Mouse (Mus musculus) gastrocnemius, postnatal 4 days (tissue): ENCODE data around the gene Dusp14. TPM values are rescaled to one million over a fixed set of nuclear protein-coding genes. Genes with fewer than 3 reads are reported as not detected.
A peak's percentile ranks its signal among the peaks of the same experiment; 100 is the strongest.

Experiments used
- DNase-seq, 2 experiments: peaks; one replicate each; pipeline ENCODE4 v3.0.0; 2021 to 2022; ENCODE audit warnings: low spot score in 2 of 2, mixed read lengths in 2 of 2
- total RNA-seq, 2 experiments: library from RNA; stranded (reverse); gene quantifications; 2 replicates each; pipeline ENCODE4 v1.2.3; 2021

Dusp14 gene
- total RNA-seq, 2 experiments from 2014 or later = 6.4 to 7.7 TPM

- no peak for DNase-seq
Observed at GRCm38 (mm10) chr11:84067720-84068190, 1.3 kb downstream of the Dusp14 start.

GRCm38 (mm10) chr11:84066927-84067645 lies 2.0 kb downstream of the Dusp14 start:
- no peak for DNase-seq

DNA sequence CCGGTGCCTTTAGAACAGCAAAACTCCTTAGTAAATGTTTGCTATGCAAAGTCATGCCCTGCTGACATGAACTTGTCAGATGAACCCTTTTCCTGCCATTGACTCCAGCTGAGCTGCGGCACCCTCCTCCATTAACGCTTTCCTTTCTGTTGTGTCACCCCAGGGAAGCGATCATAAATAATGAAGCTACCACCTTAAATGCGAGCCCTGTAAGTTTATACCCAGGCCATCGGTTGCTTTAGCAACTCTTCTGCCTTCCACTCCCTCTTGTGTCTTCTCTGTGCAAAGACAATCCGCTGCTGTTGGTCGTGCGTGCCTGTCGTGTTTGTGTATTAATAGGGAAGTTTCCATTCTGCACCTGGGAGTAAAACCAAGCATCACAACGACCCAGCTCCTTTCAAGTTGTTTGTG lies 3.0 kb downstream of the Dusp14 start:
- DNase-seq = no peak

DNA sequence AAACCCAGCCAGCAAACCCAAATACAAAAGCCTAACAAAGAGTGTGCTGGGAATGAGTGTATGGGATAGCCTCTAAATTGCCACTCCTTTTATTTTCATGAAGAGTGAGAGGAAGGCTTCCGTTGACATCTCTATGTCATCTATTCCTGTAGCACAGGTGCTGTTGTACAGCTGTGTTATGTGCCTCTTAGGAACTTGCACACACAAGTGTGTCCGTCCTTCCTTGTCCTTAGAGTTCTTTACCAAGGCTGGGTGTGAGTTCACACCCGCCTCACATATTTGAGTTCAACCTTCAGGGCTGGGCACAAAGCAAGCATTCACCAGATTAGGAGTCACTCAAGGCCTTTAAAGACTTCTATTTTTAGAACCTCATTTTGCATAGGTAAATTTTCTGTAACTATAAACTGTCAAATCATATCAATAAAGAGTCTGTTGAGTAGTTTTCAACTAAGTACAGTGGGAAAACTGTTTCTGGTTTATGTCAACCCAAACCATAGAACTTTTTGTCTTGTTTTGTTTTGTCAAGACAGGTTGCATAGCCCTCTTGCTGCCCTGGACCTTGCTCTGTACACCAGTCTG lies 5.3 kb downstream of the Dusp14 start:
- no peak for DNase-seq

DNA sequence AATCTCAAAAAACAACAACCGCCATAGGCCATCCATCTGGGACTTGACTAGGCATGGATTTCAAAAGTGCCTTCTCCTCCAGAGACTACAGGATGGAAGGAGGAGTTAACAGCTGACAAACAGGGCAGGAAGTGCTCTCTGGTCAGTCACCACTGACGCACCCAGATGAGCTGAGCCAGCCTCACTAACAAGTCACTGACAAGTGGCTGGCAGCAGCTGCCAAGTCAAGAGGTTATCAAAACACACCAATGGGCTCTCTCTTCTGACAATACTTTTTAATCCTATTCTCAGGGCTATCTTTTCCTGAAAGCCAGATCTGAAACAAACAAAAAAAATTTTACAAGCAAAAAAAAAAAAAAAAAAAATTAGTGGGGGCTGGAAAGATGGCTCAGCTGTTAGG lies 6.3 kb downstream of the Dusp14 start:
- DNase-seq = no peak

- DNase-seq = no peak
Observed at GRCm38 (mm10) chr11:84061881-84062280, 7.2 kb downstream of the Dusp14 start.

- no peak for DNase-seq
Observed at GRCm38 (mm10) chr11:84060635-84061034, 8.4 kb downstream of the Dusp14 start.

DNA sequence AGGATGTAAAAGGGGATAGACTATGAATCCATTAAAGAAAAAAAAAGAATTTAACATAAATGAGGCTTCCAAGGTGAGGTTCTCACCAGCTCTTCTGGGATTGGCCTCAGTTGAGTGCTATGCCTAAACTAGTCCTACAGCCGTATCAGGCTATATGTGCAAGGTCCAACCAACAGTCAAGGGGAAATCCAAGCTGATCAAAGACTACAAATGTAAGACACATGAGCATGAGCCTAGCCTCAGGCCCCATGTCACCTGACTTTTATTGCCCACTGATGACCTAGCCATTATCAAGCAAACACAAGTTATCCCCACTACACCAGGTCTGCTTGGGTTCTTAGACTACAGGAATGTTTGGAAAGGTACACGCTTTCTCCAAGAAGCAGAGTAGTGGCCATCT lies 9.3 kb downstream of the Dusp14 start:
- no peak for DNase-seq

GRCm38 (mm10) chr11:84057418-84057817 lies 11.6 kb downstream of the Dusp14 start:
- no peak for DNase-seq

DNA sequence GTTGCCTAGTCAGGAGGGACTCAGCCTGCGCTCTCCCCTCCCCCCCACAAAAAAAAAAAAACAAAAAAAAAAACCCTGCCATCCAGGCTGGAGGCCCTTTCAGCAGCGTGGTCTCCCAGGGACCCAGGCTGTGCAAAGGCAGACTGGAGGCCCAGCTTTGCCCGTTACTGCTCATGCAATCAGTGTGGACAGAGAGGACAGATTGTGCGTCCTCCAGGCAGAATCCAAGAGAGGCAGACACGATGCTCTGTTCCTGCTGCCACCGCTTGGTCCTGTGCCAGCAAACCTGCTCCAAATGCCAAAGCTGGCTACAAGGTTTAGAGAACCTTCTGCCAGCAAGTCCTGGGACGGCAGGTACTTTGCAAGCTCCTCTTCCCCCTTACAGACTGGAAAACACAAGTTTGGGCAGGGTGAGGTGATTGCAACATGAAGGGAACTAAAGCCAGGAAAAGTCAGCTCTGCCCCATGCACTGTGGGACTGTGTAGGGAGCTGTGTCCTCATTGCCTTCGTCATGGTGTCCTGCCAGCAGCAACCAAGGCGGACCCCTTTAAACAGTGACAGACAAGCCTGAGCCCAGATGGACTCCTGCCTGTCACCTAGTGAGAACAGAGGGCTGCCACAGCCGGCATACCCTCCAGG lies 15.4 kb downstream of the Dusp14 start:
- no peak for DNase-seq

DNA sequence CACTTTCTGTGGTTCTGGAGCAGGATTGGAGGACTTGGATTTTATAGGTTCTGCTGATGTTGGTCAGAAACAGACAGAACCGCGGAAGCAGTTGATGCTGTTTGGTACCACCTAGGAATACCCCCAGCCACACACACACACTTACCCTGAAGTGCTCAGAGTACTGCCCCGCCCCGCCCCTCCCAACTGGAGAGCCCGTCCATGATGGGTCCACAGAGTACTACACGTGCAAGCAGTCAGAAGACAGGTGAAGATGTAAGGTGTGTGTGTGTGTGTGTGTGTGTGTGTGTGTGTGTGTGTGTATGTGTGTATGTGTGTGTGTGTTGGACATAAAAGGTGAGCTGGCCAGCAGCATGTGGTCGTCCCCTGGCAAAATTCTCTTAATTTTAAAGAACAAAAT lies 16.0 kb downstream of the Dusp14 start:
- no peak for DNase-seq

GRCm38 (mm10) chr11:84048411-84048810 lies 20.6 kb downstream of the Dusp14 start:
- no peak for DNase-seq

GRCm38 (mm10) chr11:84047270-84047669 lies 21.8 kb downstream of the Dusp14 start:
- no peak for DNase-seq

GRCm38 (mm10) chr11:84044988-84045387 lies 24.1 kb downstream of the Dusp14 start:
- no peak for DNase-seq

- no peak for DNase-seq
Observed at GRCm38 (mm10) chr11:84042808-84043762, 26.0 kb downstream of the Dusp14 start.

- DNase-seq = no peak
Observed at GRCm38 (mm10) chr11:84040621-84041020, 28.4 kb downstream of the Dusp14 start.

- DNase-seq = no peak
Observed at GRCm38 (mm10) chr11:84033671-84034070, 35.4 kb downstream of the Dusp14 start.

- DNase-seq = no peak
Observed at GRCm38 (mm10) chr11:84032559-84032958, 36.5 kb downstream of the Dusp14 start.

DNA sequence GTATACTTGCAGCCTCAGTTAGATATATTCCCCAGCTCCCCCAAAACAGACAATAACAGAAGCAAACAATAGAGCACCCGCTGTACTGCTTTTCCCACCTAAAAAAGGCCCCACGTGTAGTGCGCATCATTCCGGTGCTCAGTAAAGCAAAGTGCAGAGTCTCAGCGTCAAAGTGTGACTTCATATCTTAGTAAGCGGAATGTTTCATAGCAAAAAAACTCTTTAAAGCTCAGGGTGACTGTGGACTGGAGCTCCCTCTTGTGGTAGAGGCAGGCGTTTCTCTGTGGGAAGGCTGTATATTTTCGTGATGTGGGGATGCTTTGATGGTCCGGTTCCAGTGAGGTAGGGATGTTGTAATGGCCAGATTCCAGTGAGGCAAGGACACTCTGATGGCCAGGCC lies 37.1 kb downstream of the Dusp14 start:
- peak in 1 of 2 experiments; percentile 21 for DNase-seq

- DNase-seq = no peak
Observed at GRCm38 (mm10) chr11:84028271-84029028, 40.6 kb downstream of the Dusp14 start.
